Mouse (Mus musculus) forebrain, postnatal 0 days (tissue): ENCODE data around the gene Ddx55. TPM values are rescaled to one million over a fixed set of nuclear protein-coding genes. Genes with fewer than 3 reads are reported as not detected.
"Not testable (repeated sequence)": the region's sequence is repeated elsewhere in the genome, so short reads cannot be mapped to it uniquely, and the experiment has no call there.

Experiments used
- ATAC-seq: fragments of 200-750 bp; cut with Nextera tagmentation; 2 replicates; pipeline ENCODE4 v1.8.0; 2017; ENCODE audit warnings: mild to moderate bottlenecking, moderate library complexity
- DNase-seq: peaks from one replicate; pipeline ENCODE4 v3.0.0-alpha.2; 2015
- H3K27ac ChIP-seq: fragments of 300-500 bp; sonication (generic); 2 replicates; pipeline ENCODE4 v1.5.1; 2014; ENCODE audit warnings: low read depth, mild to moderate bottlenecking, antibody characterized with exemption, low read length, moderate library complexity, mixed read lengths
- H3K27me3 ChIP-seq: fragments of 300-500 bp; sonication (generic); 2 replicates; pipeline ENCODE4 v1.6.1; 2014; ENCODE audit warnings: mild to moderate bottlenecking, low read length, mixed read lengths; ENCODE audit not compliant: insufficient read depth
- H3K36me3 ChIP-seq: fragments of 300-500 bp; sonication (generic); 2 replicates; pipeline ENCODE4 v1.6.1; 2014; ENCODE audit warnings: mild to moderate bottlenecking, moderate library complexity; ENCODE audit not compliant: insufficient read depth
- H3K4me1 ChIP-seq: fragments of 300-500 bp; sonication (generic); 2 replicates; pipeline ENCODE4 v1.6.1; 2014; ENCODE audit warnings: antibody characterized with exemption; ENCODE audit not compliant: insufficient read depth
- H3K4me2 ChIP-seq: fragments of 300-500 bp; sonication (generic); 2 replicates; pipeline ENCODE4 v1.6.1; 2014; ENCODE audit warnings: low read depth, mild to moderate bottlenecking, moderate library complexity
- H3K4me3 ChIP-seq: fragments of 300-500 bp; sonication (generic); 2 replicates; pipeline ENCODE4 v1.5.1; 2014; ENCODE audit warnings: low read depth, low read length, mixed read lengths
- H3K9ac ChIP-seq: fragments of 300-500 bp; sonication (generic); 2 replicates; pipeline ENCODE4 v1.6.1; 2014; ENCODE audit warnings: mild to moderate bottlenecking
- H3K9me3 ChIP-seq: fragments of 300-500 bp; sonication (generic); 2 replicates; pipeline ENCODE4 v1.6.1; 2016; ENCODE audit warnings: low read length
- CTCF ChIP-seq: sonication (generic); IDR thresholded peaks from 2 replicates; pipeline ENCODE4 v1.5.1; 2016; ENCODE audit warnings: antibody characterized with exemption, control low read depth, low read depth
- WGBS: fragments of 180-500 bp; shearing (Covaris S2); extraction: QIAGEN DNeasy Blood & Tissue Kit; methylation state at CpG from one replicate; pipeline ENCODE4 v1.1.7; 2014; 5-methylcytosine and 5-hydroxymethylcytosine counted together
- polyA plus RNA-seq: library from polyadenylated mRNA; unstranded; fragments of >200 nt; fragmentation: Nextera tagmentation; extraction: Ambion mirVana; gene quantifications from 2 replicates; pipeline ENCODE4 v1.2.1, GENCODE M21; 2015
- total RNA-seq: library from RNA; depleted of rRNA; stranded (reverse); fragments of >200 nt; gene quantifications from 2 replicates; pipeline ENCODE4 v1.2.3, GENCODE M21; 2014

Ddx55 gene
- total and polyA plus RNA-seq, 2 experiments from 2014 or later, result 20.1 to 24.0 TPM

DNA sequence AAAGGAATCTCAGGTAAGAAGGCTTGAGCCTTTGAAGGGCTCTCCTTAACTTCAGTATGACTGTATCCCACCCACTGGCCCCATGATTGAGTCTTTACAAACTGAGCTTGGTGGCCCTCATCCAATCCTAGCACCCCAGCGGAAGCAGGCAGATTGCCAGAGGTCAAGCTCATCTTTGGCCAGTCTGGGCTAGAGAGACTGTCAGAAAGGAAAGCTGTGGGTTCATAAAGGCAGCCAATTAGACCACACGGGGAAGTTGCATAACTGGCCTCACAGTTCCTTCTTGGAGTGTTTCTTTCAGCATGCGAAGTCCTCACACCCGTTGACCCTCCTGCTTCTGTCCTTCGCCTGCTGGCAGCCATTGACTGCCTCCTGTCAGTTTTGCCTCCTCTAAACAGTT lies 29.9 kb downstream of the Ddx55 start:
- Histone ChIP-seq H3K27ac (no peak overlapping the region), H3K4me1 (peaks cover 14% of the 10 kb centered on the region), H3K4me2 (no peak overlapping the region), H3K4me3 (no peak overlapping the region), H3K9me3 (no peaks in the 10 kb centered on the region), H3K27me3 (no peaks in the 10 kb centered on the region), H3K9ac (no peak overlapping the region), H3K36me3 (peaks cover 34% of the 10 kb centered on the region)
- DNase-seq, result no peak
- no peak for TF ChIP-seq CTCF
- no peak for ATAC-seq
- WGBS, result 90% methylated on average over 5 of the region's 5 CpGs

- peaks cover 70% of the 10 kb centered on the region for H3K36me3 ChIP-seq
- WGBS, result 98% methylated on average over 3 of the region's 3 CpGs
Measured at GRCm38 (mm10) chr5:124592768-124593167, 40.1 kb downstream of the Ddx55 start.

DNA sequence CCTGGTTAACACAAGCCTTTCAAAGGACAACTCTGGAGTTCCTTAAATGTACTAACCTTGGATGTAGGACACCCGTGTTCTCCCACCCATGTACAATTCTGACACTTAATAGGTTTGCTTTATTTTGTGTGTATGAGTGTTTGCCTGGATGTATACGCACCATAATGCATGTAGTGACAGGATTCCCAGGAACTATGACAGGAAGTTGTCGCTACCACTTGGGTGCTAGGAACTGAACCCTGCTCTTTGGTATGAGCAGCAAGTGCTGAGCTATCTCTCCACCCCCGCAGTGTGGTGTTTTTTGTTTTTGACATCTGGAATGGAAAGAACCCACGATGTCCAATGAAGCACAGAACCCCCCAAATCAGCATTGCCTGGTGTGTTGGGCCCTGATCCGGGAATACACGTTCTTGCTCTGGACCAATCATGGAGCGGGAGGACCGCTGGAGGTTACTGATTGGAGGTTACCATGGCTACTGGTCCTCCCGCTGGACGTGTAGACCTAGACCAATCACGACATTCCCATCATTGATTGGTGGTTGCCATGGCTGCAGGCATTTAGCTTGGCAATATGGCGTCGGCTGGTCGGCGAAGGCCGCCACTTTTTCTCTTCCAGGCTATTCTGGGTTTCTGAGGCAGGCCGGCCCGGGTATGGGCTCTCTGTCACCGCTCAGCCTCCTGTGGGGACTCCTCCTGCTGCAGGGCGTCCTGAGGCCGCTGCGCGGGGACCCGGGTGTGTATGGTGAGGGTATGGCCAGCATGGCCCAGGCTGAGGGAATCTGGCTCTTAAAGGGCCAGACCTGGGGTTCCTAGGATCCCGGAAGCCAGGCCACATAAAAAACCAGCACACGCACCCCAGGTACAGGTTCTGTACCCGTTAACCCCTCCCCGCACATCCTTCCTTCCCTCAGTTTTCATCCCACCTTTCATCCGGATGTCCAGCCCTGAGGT lies 45.8 kb downstream of the Ddx55 start:
- DNase-seq, result peak; percentile 98
- Histone ChIP-seq H3K4me1 (peaks cover 7% of the 10 kb centered on the region), H3K9ac (peak overlapping the region; percentile 67), H3K36me3 (peaks cover 31% of the 10 kb centered on the region), H3K27me3 (no peaks in the 10 kb centered on the region), H3K4me3 (peak overlapping the region; percentile 90), H3K4me2 (peak overlapping the region; percentile 95), H3K9me3 (no peaks in the 10 kb centered on the region), H3K27ac (peak overlapping the region; percentile 58; the same call in 1 of the 2 replicates)
- 7% methylated on average over 30 of the region's 30 CpGs for whole genome bisulfite sequencing
- ATAC-seq, result peak; percentile 100
- no peak for TF ChIP-seq CTCF

More at GRCm38 (mm10) chr5:124592768-124593167, 40.1 kb downstream of the Ddx55 start:
- Histone ChIP-seq H3K9ac (no peak overlapping the region), H3K4me1 (no peaks in the 10 kb centered on the region), H3K9me3 (no peaks in the 10 kb centered on the region), H3K27ac (no peak overlapping the region), H3K4me2 (no peak overlapping the region), H3K4me3 (no peak overlapping the region), H3K27me3 (no peaks in the 10 kb centered on the region)
- DNase-seq (no peak), ATAC-seq (no peak)
- TF ChIP-seq CTCF, result no peak

GRCm38 (mm10) chr5:124599726-124600125 lies 47.1 kb downstream of the Ddx55 start:
- Histone ChIP-seq H3K36me3 (peaks cover 21% of the 10 kb centered on the region), H3K4me2 (peak overlapping the region; percentile 95)
- H3K9me3 ChIP-seq, H3K27me3 ChIP-seq, ATAC-seq, H3K4me1 ChIP-seq, H3K4me3 ChIP-seq, H3K9ac ChIP-seq, DNase-seq, H3K27ac ChIP-seq: not testable (repeated sequence)
- 64% methylated on average over 8 of the region's 8 CpGs for WGBS

GRCm38 (mm10) chr5:124602349-124602748 lies 49.7 kb downstream of the Ddx55 start:
- no peaks in the 10 kb centered on the region for H3K27me3 ChIP-seq
- peaks cover 3% of the 10 kb centered on the region for H3K36me3 ChIP-seq
- no peak overlapping the region for H3K9ac ChIP-seq
- peak; percentile 74 for TF ChIP-seq CTCF
- no peaks in the 10 kb centered on the region for H3K9me3 ChIP-seq
- peaks cover 7% of the 10 kb centered on the region for H3K4me1 ChIP-seq
- no peak overlapping the region for H3K4me3 ChIP-seq
- H3K4me2 ChIP-seq, result no peak overlapping the region
- H3K27ac ChIP-seq, result no peak overlapping the region
- ATAC-seq (no peak), DNase-seq (peak; percentile 69)
- 74% methylated on average over 5 of the region's 5 CpGs for WGBS

- Histone ChIP-seq H3K36me3 (peaks cover 3% of the 10 kb centered on the region), H3K9me3 (no peaks in the 10 kb centered on the region), H3K9ac (no peak overlapping the region), H3K4me3 (no peak overlapping the region), H3K4me1 (peaks cover 4% of the 10 kb centered on the region; the same call in 1 of the 2 replicates), H3K4me2 (no peak overlapping the region), H3K27me3 (no peaks in the 10 kb centered on the region), H3K27ac (no peak overlapping the region)
- WGBS, result 95% methylated on average over 4 of the region's 4 CpGs
- TF ChIP-seq CTCF, result no peak
- ATAC-seq, result no peak
- DNase-seq, result no peak
Measured at GRCm38 (mm10) chr5:124604296-124604695, 51.6 kb downstream of the Ddx55 start.

- Histone ChIP-seq H3K4me1 (no peaks in the 10 kb centered on the region), H3K27me3 (no peaks in the 10 kb centered on the region), H3K27ac (no peak overlapping the region), H3K9ac (no peak overlapping the region), H3K9me3 (no peaks in the 10 kb centered on the region), H3K4me3 (no peak overlapping the region), H3K4me2 (no peak overlapping the region), H3K36me3 (peaks cover 3% of the 10 kb centered on the region)
- ATAC-seq (no peak), DNase-seq (no peak)
- TF ChIP-seq CTCF, result no peak
- 89% methylated on average over 17 of the region's 17 CpGs for WGBS
Measured at GRCm38 (mm10) chr5:124605041-124605622, 52.5 kb downstream of the Ddx55 start.
